Mouse (Mus musculus): ENCODE data around the gene Lhfpl2. TPM values are rescaled to one million over a fixed set of nuclear protein-coding genes. Genes with fewer than 3 reads are reported as not detected.
"Not testable (repeated sequence)": the region's sequence is repeated elsewhere in the genome, so short reads cannot be mapped to it uniquely, and the experiment has no call there.

The Lhfpl2 gene
- polyA plus RNA-seq (2014; fragmentation: Nextera tagmentation; extraction: Ambion mirVana): 39.1 and 41.2 TPM in 2 replicates

GRCm38 (mm10) chr13:94057563-94058560 lies at the start of gene Lhfpl2:
Gene Lhfpl2, plus strand, starts transcription at chr13:94057796.
- no peaks in the 10 kb centered on the region for H3K9me3 ChIP-seq (replicated peaks; ENCODE audit: control insufficient read depth, low read length)
- H3K4me3 ChIP-seq (ENCODE audit: low read depth, low read length): peak within 1 kb of the TSS; percentile 73
- peak within 1 kb of the TSS; percentile 83 for H3K27ac ChIP-seq (replicated peaks; ENCODE audit: low read depth, low read length)
- H3K4me1 ChIP-seq (ENCODE audit: control insufficient read depth, insufficient read depth, low read length): peaks cover 6% of the 10 kb centered on the region; the same call in 1 of the 2 replicates
- H3K27me3 ChIP-seq (ENCODE audit: control insufficient read depth, insufficient read depth, low read length): no peaks in the 10 kb centered on the region
- peak within 1 kb of the TSS; percentile 79 for H3K4me2 ChIP-seq (ENCODE audit: low read depth, low read length)
- peak; percentile 86 for DNase-seq (ENCODE audit: low spot score)
- WGBS: under 1% methylated on average over 82 of the region's 85 CpGs
- peak; percentile 87 for ATAC-seq (replicated peaks; ENCODE audit: insufficient number of reproducible peaks, low FRiP score, low TSS enrichment, low read depth)
- no peaks in the 10 kb centered on the region for H3K36me3 ChIP-seq (replicated peaks; ENCODE audit: control insufficient read depth, insufficient read depth, low read depth, low read length)
- H3K9ac ChIP-seq (replicated peaks; ENCODE audit: low read length): peak within 1 kb of the TSS; percentile 84

- H3K36me3 ChIP-seq (replicated peaks; ENCODE audit: control insufficient read depth, insufficient read depth, low read depth, low read length): no peaks in the 10 kb centered on the region
- no peaks in the 10 kb centered on the region for H3K9me3 ChIP-seq (replicated peaks; ENCODE audit: control insufficient read depth, low read length)
- H3K4me3 ChIP-seq (ENCODE audit: low read depth, low read length): no peak overlapping the region
- no peak for DNase-seq (ENCODE audit: low spot score)
- H3K9ac ChIP-seq (replicated peaks; ENCODE audit: low read length): no peak overlapping the region
- ATAC-seq (replicated peaks; ENCODE audit: insufficient number of reproducible peaks, low FRiP score, low TSS enrichment, low read depth): no peak
- no peaks in the 10 kb centered on the region for H3K4me1 ChIP-seq (ENCODE audit: control insufficient read depth, insufficient read depth, low read length)
- 89% methylated on average over 4 of the region's 4 CpGs for WGBS
- H3K4me2 ChIP-seq (ENCODE audit: low read depth, low read length): no peak overlapping the region
- H3K27ac ChIP-seq (replicated peaks; ENCODE audit: low read depth, low read length): no peak overlapping the region
- no peaks in the 10 kb centered on the region for H3K27me3 ChIP-seq (ENCODE audit: control insufficient read depth, insufficient read depth, low read length)
Observed at GRCm38 (mm10) chr13:94011996-94012575, 45.5 kb upstream of the Lhfpl2 start.

- H3K27me3 ChIP-seq (ENCODE audit: control insufficient read depth, insufficient read depth, low read length): no peaks in the 10 kb centered on the region
- no peak overlapping the region for H3K27ac ChIP-seq (replicated peaks; ENCODE audit: low read depth, low read length)
- no peak overlapping the region for H3K4me3 ChIP-seq (ENCODE audit: low read depth, low read length)
- H3K4me1 ChIP-seq (ENCODE audit: control insufficient read depth, insufficient read depth, low read length): no peaks in the 10 kb centered on the region
- no peak for ATAC-seq (replicated peaks; ENCODE audit: insufficient number of reproducible peaks, low FRiP score, low TSS enrichment, low read depth)
- no peaks in the 10 kb centered on the region for H3K36me3 ChIP-seq (replicated peaks; ENCODE audit: control insufficient read depth, insufficient read depth, low read depth, low read length)
- 87% methylated on average over 10 of the region's 10 CpGs for WGBS
- no peak overlapping the region for H3K4me2 ChIP-seq (ENCODE audit: low read depth, low read length)
- DNase-seq (ENCODE audit: low spot score): no peak
- no peak overlapping the region for H3K9ac ChIP-seq (replicated peaks; ENCODE audit: low read length)
- H3K9me3 ChIP-seq (replicated peaks; ENCODE audit: control insufficient read depth, low read length): no peaks in the 10 kb centered on the region
Observed at GRCm38 (mm10) chr13:94013986-94014385, 43.6 kb upstream of the Lhfpl2 start.

GRCm38 (mm10) chr13:94024575-94024974 lies 33.0 kb upstream of the Lhfpl2 start:
- not testable (repeated sequence) for H3K27me3 ChIP-seq (ENCODE audit: control insufficient read depth, insufficient read depth, low read length); H3K4me3 ChIP-seq (ENCODE audit: low read depth, low read length); H3K4me2 ChIP-seq (ENCODE audit: low read depth, low read length); ATAC-seq (replicated peaks; ENCODE audit: insufficient number of reproducible peaks, low FRiP score, low TSS enrichment, low read depth); H3K27ac ChIP-seq (replicated peaks; ENCODE audit: low read depth, low read length); H3K4me1 ChIP-seq (ENCODE audit: control insufficient read depth, insufficient read depth, low read length); H3K36me3 ChIP-seq (replicated peaks; ENCODE audit: control insufficient read depth, insufficient read depth, low read depth, low read length); H3K9me3 ChIP-seq (replicated peaks; ENCODE audit: control insufficient read depth, low read length); DNase-seq (ENCODE audit: low spot score); H3K9ac ChIP-seq (replicated peaks; ENCODE audit: low read length)
- WGBS: 69% methylated on average over 5 of the region's 13 CpGs

- H3K4me2 ChIP-seq (ENCODE audit: low read depth, low read length): no peak overlapping the region
- WGBS: 63% methylated on average over 10 of the region's 10 CpGs
- H3K27ac ChIP-seq (replicated peaks; ENCODE audit: low read depth, low read length): no peak overlapping the region
- no peaks in the 10 kb centered on the region for H3K36me3 ChIP-seq (replicated peaks; ENCODE audit: control insufficient read depth, insufficient read depth, low read depth, low read length)
- ATAC-seq (replicated peaks; ENCODE audit: insufficient number of reproducible peaks, low FRiP score, low TSS enrichment, low read depth): no peak
- H3K9me3 ChIP-seq (replicated peaks; ENCODE audit: control insufficient read depth, low read length): no peaks in the 10 kb centered on the region
- no peaks in the 10 kb centered on the region for H3K27me3 ChIP-seq (ENCODE audit: control insufficient read depth, insufficient read depth, low read length)
- H3K4me3 ChIP-seq (ENCODE audit: low read depth, low read length): no peak overlapping the region
- peak; percentile 41 for DNase-seq (ENCODE audit: low spot score)
- H3K4me1 ChIP-seq (ENCODE audit: control insufficient read depth, insufficient read depth, low read length): no peaks in the 10 kb centered on the region
- H3K9ac ChIP-seq (replicated peaks; ENCODE audit: low read length): no peak overlapping the region
Observed at GRCm38 (mm10) chr13:94029147-94029546, 28.4 kb upstream of the Lhfpl2 start.

GRCm38 (mm10) chr13:94030551-94030950 lies 27.0 kb upstream of the Lhfpl2 start:
- WGBS: 79% methylated on average over 2 of the region's 2 CpGs
- H3K4me1 ChIP-seq (ENCODE audit: control insufficient read depth, insufficient read depth, low read length): no peaks in the 10 kb centered on the region
- H3K4me2 ChIP-seq (ENCODE audit: low read depth, low read length): no peak overlapping the region
- no peak overlapping the region for H3K4me3 ChIP-seq (ENCODE audit: low read depth, low read length)
- no peaks in the 10 kb centered on the region for H3K36me3 ChIP-seq (replicated peaks; ENCODE audit: control insufficient read depth, insufficient read depth, low read depth, low read length)
- ATAC-seq (replicated peaks; ENCODE audit: insufficient number of reproducible peaks, low FRiP score, low TSS enrichment, low read depth): no peak
- H3K27ac ChIP-seq (replicated peaks; ENCODE audit: low read depth, low read length): no peak overlapping the region
- H3K9me3 ChIP-seq (replicated peaks; ENCODE audit: control insufficient read depth, low read length): no peaks in the 10 kb centered on the region
- DNase-seq (ENCODE audit: low spot score): no peak
- no peaks in the 10 kb centered on the region for H3K27me3 ChIP-seq (ENCODE audit: control insufficient read depth, insufficient read depth, low read length)
- H3K9ac ChIP-seq (replicated peaks; ENCODE audit: low read length): no peak overlapping the region

GRCm38 (mm10) chr13:94037313-94038051 lies 20.1 kb upstream of the Lhfpl2 start:
- WGBS: 62% methylated on average over 6 of the region's 6 CpGs
- H3K4me1 ChIP-seq (ENCODE audit: control insufficient read depth, insufficient read depth, low read length): no peaks in the 10 kb centered on the region
- no peaks in the 10 kb centered on the region for H3K27me3 ChIP-seq (ENCODE audit: control insufficient read depth, insufficient read depth, low read length)
- H3K36me3 ChIP-seq (replicated peaks; ENCODE audit: control insufficient read depth, insufficient read depth, low read depth, low read length): no peaks in the 10 kb centered on the region
- no peaks in the 10 kb centered on the region for H3K9me3 ChIP-seq (replicated peaks; ENCODE audit: control insufficient read depth, low read length)
- H3K9ac ChIP-seq (replicated peaks; ENCODE audit: low read length): no peak overlapping the region
- DNase-seq (ENCODE audit: low spot score) (no peak), ATAC-seq (replicated peaks; ENCODE audit: insufficient number of reproducible peaks, low FRiP score, low TSS enrichment, low read depth) (no peak)
- no peak overlapping the region for H3K4me3 ChIP-seq (ENCODE audit: low read depth, low read length)
- H3K27ac ChIP-seq (replicated peaks; ENCODE audit: low read depth, low read length): no peak overlapping the region
- no peak overlapping the region for H3K4me2 ChIP-seq (ENCODE audit: low read depth, low read length)
